Mouse (Mus musculus) ovary, adult 18-20 months (tissue): ENCODE data around the gene Tbc1d10b.
"Not testable (repeated sequence)": the region's sequence is repeated elsewhere in the genome, so short reads cannot be mapped to it uniquely, and the experiment has no call there.

Experiments used
- DNase-seq: peaks from one replicate; pipeline ENCODE4 v3.0.0; 2022; ENCODE audit warnings: low spot score, mixed read lengths

Gene Tbc1d10b

GRCm38 (mm10) chr7:127206606-127207005 lies 1.7 kb downstream of the Tbc1d10b start:
- no peak for DNase-seq

GRCm38 (mm10) chr7:127196484-127196883 lies 11.8 kb downstream of the Tbc1d10b start:
- no peak for DNase-seq

- peak; percentile 94 for DNase-seq
These were observed 12.5 kb downstream of the Tbc1d10b start, which contains the start of gene Cd2bp2 for GRCm38 (mm10) chr7:127195544-127196295. Gene Cd2bp2, minus strand, starts transcription at chr7:127196050.

GRCm38 (mm10) chr7:127194633-127195029 lies 13.6 kb downstream of the Tbc1d10b start:
- no peak for DNase-seq

GRCm38 (mm10) chr7:127194011-127194632 lies 14.1 kb downstream of the Tbc1d10b start:
- no peak for DNase-seq

- no peak for DNase-seq
These were observed 15.3 kb downstream of the Tbc1d10b start for GRCm38 (mm10) chr7:127192989-127193388.

GRCm38 (mm10) chr7:127190672-127191071 lies 17.6 kb downstream of the Tbc1d10b start:
- no peak for DNase-seq

- no peak for DNase-seq
These were observed 19.7 kb downstream of the Tbc1d10b start for GRCm38 (mm10) chr7:127188305-127189276.

GRCm38 (mm10) chr7:127187351-127187750 lies 20.9 kb downstream of the Tbc1d10b start:
- no peak for DNase-seq

- no peak for DNase-seq
These were observed 22.7 kb downstream of the Tbc1d10b start for GRCm38 (mm10) chr7:127185601-127186000.

GRCm38 (mm10) chr7:127184720-127185119 lies 23.5 kb downstream of the Tbc1d10b start:
- DNase-seq, result no peak

GRCm38 (mm10) chr7:127183828-127184227 lies 24.4 kb downstream of the Tbc1d10b start:
- no peak for DNase-seq

- DNase-seq, result no peak
These were observed 24.9 kb downstream of the Tbc1d10b start for GRCm38 (mm10) chr7:127183345-127183744.

- not testable (repeated sequence) for DNase-seq
These were observed 26.5 kb downstream of the Tbc1d10b start for GRCm38 (mm10) chr7:127181724-127182123.

GRCm38 (mm10) chr7:127180783-127181182 lies 27.5 kb downstream of the Tbc1d10b start:
- DNase-seq, result no peak

GRCm38 (mm10) chr7:127176937-127177336 lies 31.3 kb downstream of the Tbc1d10b start:
- DNase-seq, result no peak

- DNase-seq, result no peak
These were observed 41.8 kb downstream of the Tbc1d10b start for GRCm38 (mm10) chr7:127166501-127166900.

GRCm38 (mm10) chr7:127165607-127166493 lies 42.4 kb downstream of the Tbc1d10b start:
- DNase-seq, result no peak

- DNase-seq, result no peak
These were observed 44.3 kb downstream of the Tbc1d10b start for GRCm38 (mm10) chr7:127164002-127164401.

GRCm38 (mm10) chr7:127162546-127162945 lies 45.7 kb downstream of the Tbc1d10b start:
- no peak for DNase-seq

- DNase-seq, result no peak
These were observed 50.7 kb downstream of the Tbc1d10b start for GRCm38 (mm10) chr7:127157548-127157947.
